Mouse (Mus musculus): Measurements from ENCODE around the gene Strip2. TPM values are rescaled to one million over a fixed set of nuclear protein-coding genes. Genes with fewer than 3 reads are reported as not detected.

Strip2 gene
- 1 to 10 TPM; 2.0 to 2.1 TPM for total RNA-seq (2021)
- long read RNA-seq, experiment 1: 0 reads
- long read RNA-seq, experiment 2, full-length matches to known transcripts: 1 of 1 reads
- long read RNA-seq, experiment 2, partial matches to known transcripts: 0 of 1 reads
- long read RNA-seq, experiment 2, other reads (novel, unspliced or antisense): 0 of 1 reads

DNA sequence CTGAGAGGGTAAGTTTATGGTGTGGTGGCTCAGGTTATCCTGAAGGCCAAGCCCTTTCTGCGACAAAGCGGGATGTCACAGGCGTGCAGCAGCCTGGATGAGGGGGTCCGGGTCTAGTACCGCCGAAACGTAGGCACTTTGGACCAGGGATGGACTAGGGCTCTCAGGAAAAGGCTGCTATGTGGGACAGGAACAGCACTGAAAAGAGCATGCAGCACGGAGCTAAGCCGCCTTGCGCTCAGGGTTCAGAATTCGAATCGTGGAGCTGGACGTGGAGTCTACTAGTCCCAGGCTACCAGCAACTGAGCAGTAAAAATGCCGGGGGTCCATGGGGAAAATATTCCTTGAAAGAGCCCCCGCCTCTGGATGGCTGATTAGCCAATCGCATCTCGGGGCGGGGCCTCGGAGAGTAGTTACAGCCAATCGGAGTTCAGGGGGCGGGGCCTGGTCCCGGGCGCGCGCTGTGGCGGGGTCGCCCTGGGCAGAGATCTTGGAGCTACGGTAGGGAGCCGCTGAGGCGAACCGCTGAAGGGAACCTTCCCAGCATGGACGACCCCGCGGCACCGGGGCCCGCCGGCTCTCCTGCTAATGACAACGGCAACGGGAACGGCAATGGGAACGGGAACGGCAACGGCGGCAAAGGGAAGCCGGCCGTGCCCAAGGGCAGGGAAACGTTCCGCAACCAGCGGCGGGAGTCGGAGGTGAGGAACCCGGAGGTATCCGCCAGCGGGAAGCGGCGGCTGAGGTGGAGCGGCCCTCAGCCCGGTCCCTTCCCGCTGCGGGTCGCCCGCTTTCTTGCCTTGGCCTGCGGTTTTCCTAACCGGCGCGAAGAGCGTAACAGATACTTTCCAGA lies at the start of gene Strip2:
TSS of gene Strip2 (plus strand) at position 483 of the 853 bp plus-strand sequence.
- peak; percentile 94 for DNase-seq (ENCODE audit: low spot score in 2 of 2)

DNA sequence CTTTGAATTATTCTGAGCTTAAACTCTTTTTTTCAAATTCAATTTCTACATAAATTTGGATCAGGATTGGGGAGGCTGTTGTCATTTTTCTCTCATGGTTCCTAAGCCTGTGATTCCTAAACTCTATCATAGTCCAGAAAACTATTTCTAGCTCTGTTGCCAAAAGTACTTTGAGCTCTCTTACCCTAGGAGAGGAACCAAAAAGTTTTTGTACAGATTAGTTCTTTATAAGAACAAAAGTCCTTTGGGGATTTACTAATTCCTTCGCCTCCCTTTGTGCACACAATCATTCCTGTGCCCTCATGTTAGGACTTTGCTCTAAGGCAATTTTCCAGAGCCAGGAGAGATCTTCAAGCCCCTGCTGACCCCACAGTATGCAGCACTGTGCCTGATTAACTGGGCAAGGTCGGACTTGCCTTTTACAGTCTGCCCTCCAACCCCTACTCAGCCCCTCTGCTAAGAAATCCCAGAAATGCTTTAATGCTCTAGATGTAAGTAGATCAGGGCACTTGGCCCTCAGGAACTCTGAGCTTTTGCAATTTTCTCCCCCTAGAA lies 48.4 kb upstream of the Strip2 start:
- DNase-seq (ENCODE audit: low spot score in 2 of 2): no peak

DNA sequence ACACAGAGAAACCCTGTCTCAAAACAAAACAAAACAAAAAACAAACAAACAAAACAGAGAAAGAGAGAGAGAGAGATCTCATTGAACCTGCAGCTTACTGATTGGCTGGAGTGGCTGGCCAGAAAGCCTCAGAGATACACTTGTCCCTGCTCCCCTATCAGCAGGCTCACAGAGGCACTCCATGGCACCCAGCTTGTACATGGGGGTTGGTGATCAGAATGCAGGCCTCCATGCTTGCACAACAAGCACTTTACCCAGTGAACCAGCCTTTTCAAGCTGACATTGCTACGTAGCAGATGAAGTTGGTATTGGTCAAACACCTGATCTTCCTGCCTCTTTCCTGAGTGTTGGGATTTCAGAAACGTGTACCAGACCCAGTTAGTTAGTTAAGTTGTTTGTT lies 43.2 kb upstream of the Strip2 start:
- DNase-seq (ENCODE audit: low spot score in 2 of 2): no peak

DNA sequence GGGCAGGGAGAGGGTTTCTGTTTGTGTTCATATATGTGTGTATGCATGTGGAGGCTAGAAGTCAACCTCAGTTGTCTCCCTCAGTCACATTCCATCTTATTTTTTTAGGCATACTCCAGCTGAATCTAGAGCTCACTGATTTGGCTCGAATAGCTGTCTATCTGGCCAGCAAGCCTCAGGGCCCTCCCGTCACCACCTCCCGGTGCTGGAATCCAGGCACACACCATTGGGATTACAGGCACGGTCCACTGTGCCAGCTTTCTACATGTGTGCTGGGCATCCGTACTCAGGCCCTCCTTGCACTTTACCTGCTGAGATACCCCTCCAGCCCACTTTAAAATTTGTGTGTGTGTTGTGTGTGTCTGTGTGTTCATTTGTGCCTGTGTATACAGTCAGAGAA lies 41.2 kb upstream of the Strip2 start:
- no peak for DNase-seq (ENCODE audit: low spot score in 2 of 2)

DNA sequence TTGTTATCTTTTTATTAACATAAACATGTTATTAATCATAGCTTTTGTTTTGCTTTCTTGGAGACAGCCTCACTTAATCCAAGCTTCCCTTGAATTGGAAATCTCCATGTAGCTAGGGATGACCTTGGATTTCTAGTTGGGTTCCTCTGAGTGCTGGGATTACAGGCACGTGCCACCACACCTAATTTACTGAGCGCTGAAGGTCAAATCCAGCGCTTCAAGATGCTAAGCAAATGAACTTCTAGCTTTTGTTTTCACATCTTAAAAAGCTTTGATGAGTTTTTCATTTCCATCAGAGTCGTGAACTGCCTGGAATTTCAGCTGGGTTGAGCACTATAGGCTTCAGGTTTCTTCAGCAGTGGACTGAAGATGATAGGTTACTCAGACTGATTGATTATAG lies 40.0 kb upstream of the Strip2 start:
- DNase-seq (ENCODE audit: low spot score in 2 of 2): no peak

DNA sequence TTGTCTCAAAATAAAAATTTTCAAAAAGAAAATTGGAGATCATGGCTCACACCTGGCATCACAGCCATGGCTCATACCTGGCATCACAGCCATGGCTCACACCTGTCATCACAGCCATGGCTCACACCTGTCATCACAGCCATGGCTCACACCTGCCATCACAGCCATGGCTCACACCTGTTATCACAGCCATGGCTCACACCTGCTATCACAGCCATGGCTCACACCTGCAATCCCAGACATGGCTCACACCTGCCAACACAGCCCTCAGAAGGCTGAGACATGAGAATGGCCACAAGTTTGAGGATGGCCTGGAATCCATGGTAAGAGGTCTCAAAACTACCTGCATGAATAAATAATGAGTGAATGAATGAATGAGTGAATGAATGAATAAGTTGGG lies 37.2 kb upstream of the Strip2 start:
- no peak for DNase-seq (ENCODE audit: low spot score in 2 of 2)

DNA sequence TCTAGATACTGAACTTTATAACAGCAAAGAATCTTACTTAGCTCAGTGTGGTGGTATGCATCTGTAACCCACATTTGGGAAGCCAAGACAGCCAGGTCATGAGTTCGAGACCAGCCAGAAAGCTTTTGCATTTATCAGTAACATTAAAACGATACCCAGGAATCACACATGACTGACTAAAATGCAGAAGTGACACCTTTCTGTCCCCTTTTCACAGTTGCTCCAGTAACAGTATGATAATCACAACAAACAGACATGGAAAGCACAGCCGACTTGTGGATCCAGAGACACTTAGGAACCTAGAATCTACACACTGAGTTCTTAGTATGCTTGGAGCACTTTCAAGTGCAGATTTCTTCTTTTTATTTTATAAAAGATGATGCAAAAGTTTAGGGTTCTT lies 36.0 kb upstream of the Strip2 start:
- no peak for DNase-seq (ENCODE audit: low spot score in 2 of 2)

DNA sequence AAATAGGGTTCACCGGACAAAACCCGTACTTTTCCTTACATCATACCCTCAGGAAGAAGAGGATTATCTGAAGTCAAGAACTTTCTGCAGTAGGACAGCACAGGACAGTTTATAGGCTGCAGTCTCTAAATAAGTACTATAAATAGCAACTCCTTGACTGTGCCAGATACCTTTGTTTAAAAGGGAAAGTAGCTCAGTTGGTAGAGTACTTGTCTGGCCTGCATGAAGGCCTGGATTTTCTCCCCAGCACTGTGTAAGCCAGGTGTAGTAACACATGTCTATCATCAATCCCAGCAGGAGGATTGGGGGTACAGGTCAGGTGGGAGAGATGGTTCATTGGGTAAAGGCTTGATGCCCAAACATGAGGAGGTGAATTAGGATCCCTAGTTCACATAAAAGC lies 34.9 kb upstream of the Strip2 start:
- no peak for DNase-seq (ENCODE audit: low spot score in 2 of 2)

DNA sequence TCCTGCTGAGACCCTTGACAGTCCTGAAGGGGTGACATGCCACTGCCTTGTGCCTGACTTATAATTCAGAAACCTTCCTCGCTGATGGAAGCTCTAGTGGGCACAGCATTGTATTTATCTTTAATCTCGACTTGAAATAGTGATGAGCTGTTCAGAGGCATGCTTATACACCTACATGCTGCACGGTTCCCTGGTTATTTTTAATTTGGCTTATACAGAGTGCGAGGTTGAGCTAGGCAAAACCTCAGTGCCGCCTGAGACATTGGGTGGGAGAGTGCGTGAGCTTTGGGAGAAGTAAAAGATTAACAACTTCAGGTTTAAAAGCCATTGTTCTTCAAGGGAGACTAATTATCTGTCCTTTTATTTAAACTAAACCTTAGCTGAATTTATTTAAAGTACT lies 33.9 kb upstream of the Strip2 start:
- no peak for DNase-seq (ENCODE audit: low spot score in 2 of 2)

DNA sequence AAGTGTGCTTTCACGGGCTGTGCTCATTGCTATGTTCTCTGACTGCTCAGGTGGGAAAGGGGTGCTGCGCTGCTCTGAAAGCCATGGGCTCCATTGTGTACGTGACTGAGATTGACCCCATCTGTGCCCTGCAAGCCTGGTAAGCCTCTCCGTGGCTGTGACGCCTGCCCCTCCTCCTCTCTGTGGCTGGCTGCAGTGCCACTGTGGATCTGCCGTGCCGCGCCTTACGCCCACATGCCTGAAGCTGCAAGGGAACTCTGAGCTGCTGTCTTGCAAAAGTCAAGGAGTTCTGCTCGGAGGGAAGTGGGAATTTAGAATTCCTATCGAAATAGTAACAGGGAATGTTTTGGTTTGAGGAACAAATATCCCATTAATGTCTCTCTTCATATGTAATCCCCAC lies 25.7 kb upstream of the Strip2 start:
- DNase-seq (ENCODE audit: low spot score in 2 of 2): no peak

DNA sequence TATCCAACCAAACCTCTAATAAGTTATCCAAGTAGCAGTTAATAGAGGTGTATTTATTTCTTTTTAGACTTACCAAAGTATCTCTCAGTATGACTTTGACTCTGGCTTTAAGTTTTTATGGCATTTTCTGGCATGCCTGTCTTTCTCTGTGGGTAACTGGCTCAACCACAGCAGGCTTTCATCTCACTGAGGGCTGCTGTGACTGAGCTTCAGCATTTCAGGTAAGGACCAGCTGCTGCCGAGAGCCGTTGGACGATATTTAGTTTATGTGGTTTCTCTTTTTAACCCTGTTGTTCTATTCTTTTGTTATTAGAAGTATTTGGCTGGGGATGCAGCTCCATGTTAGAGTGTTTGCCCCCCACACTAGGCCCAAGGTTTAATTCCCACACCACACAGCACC lies 19.8 kb upstream of the Strip2 start:
- DNase-seq (ENCODE audit: low spot score in 2 of 2): no peak

DNA sequence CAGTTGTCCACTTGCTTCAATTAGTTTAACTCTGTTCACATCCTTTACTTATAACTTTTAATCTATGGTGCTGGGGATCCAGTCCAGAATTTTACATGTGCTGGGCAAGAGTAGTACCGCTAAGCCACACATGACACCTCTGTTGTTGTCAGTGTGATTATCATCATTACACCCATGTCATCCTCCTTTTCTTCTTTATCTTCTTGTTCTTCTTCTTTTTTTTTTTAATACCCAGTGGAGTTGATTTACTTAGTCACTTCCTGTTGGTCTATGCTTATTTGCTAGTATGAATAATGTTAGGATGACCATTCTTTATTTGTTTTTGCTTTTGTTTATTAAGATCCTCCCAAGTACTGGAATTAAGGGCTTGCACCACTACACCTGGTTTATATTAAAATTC lies 15.4 kb upstream of the Strip2 start:
- no peak for DNase-seq (ENCODE audit: low spot score in 2 of 2)

DNA sequence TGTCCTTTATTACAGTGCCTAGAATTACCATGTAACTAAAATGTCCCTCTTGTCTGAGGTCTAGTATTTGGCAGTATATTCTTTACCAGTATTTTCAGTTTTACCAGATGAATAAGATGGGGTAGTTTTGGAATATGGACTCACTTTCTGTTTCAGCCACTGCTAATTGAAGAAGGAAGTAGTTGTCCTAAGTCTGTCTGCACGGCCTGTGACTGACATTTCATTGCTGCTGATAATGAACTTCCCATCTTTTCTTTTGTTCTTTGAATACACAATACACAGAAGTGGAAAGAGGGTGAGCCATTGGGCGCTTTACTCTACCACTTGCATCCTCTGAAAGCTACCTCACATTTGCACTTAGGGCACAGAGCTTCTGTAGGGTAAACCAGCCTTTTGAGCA lies 14.6 kb upstream of the Strip2 start:
- DNase-seq (ENCODE audit: low spot score in 2 of 2): no peak

DNA sequence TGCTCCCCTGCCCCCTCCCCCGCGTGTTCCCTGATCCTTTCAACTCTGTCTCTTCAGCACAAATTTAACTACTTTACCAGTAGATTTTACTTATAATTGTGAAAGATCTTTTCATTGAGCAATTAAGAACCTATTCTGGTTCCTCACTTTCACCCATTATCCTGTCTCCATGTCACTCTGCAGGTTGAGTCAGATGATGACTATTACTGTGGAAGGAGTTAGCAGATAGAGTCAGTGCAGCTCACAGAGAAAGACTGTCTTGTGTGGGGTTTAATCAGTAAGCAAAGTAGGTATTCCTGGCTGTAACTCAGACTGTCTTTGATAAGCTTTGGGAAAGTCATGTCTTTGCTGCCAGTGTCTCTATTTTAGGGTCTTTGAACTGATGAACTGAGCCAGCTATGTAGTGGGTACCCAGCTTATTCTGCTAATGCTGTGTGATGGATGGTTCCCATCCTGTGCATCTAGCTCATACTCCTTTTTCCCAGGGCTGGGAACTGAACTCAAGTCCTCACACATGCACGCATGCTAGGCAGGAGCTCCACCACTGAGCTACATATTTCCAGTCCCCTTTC lies 13.4 kb upstream of the Strip2 start:
- DNase-seq (ENCODE audit: low spot score in 2 of 2): no peak

DNA sequence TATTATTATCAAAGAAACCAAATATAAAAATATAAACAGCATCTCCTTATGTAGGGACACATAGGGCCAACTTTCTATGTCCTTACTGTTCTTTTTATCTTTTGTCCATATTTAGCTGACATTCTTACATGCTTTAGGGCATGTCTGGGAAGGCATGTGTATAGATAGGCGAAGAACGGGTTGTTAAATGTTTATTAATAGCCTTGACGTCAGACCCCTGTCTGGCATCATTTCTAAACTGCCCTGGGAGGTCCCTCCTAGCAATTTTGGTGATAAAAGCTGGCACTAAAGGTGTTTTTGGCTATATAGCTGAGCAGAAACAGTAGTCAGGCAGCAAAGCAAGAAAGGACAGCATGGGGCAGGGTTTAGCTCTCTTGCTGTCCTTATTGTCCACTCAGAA lies 12.5 kb upstream of the Strip2 start:
- DNase-seq (ENCODE audit: low spot score in 2 of 2): no peak

DNA sequence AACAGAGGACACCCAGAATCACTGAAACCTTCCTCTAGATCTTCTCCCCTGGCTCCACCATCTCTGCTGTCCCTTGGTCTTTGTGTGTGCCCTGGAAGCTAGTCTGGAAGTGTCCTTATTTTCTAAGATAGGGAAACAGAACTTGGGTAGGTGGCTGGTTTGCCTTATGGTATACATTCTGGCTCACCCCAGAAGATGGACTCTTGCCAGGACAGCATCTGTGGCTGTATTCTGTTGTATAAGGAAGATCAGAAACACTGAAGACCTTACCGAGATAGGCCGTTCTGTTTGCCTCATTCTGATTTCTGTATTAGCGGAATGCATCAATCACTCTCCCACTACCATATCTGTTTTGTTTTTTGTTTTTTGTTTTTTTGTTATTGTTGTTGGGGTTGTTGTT lies 6.2 kb upstream of the Strip2 start:
- DNase-seq (ENCODE audit: low spot score in 2 of 2): no peak

DNA sequence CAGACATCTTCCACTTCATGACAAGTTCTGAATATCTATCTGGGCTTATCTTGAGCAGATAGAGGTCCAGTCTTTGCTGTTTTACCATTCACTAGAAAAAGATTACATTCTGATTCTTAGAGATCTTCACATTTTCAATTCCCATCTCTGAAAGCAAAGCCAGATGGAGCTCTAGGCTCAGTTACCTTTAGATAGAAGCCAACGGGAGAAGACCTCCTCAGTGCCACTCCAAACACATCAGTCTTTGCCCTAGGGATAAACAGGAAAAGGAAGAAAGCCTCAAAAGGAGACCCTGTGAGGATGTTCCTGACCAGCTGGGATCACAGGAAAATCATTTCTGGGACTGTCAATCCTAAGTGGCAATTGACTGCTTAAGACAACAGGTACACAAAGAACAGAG lies 3.1 kb upstream of the Strip2 start:
- no peak for DNase-seq (ENCODE audit: low spot score in 2 of 2)

DNA sequence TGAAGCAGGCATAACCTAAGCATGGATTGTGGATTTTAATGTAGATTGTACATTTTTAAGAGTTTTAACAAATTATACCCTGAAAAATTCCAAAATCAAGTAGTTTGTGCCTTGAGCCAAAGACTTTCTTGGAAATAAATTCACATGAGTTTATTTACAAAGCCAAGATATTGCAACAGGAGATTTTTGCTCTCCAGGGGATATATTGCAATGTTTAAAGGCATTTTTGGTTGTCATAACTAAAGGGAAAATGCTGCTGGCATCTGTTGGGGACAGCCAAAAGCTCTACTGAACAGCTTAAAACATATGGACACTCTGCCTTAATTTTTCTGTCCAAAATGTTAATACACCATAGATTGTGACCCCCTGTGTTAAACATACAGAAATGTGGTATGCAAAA lies 2.7 kb upstream of the Strip2 start:
- no peak for DNase-seq (ENCODE audit: low spot score in 2 of 2)

DNA sequence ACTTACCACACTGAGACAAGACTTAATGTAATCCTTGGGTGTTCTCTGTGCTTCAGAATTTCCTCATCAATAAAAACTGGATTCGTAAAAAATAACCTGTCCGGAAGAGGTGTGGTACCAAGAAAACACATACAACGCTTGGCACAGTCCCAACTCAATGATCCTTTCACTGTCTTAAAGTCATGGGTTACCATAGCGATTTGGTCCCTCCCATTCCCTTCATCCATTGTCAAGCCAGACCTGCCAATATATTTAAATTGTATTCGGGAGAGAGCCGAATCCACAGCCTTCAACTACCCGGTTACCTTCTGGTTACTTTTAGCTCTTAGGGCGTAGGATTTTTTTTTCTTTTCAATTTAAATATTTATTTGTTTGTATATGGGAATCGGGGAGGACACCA lies 976 bp upstream of the Strip2 start:
- DNase-seq (ENCODE audit: low spot score in 2 of 2): no peak

DNA sequence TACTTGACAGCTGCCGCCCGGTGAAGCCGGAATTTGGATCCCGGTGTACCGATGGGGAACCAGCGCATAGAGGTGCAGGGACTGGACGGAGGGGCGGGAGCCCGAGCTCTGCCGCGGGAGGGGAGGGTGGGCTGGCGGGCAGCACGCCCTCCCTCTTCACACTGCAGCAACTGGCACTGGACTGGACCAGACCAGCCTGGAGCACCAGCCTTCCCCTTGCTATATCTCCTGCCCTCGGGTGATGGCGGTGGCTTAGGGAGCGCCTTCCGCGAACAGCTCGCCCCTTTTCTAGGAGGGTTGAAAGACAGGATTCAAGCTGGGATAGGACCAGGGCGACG lies 540 bp downstream of the Strip2 start:
- DNase-seq (ENCODE audit: low spot score in 2 of 2): peak in 1 of 2 experiments; percentile 32

DNA sequence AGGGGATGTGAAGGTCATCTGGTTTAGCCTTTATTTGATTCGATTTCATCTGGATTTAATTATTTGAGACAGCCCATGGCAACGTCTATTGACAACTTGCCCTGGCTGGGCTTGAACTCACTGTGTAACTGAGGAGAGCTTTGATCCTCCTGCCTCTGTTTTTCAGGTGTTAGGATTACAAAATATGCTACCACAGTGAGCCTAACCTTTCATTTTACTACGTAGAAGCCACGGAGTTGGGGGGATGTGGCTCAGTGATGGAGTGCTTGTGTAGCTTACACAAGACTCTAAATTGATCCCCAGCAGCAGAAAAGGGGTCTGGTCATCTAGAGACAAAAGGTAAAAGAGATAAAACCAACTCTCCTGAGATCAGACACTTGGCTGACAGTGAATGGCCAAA lies 1.1 kb downstream of the Strip2 start:
- DNase-seq (ENCODE audit: low spot score in 2 of 2): no peak

DNA sequence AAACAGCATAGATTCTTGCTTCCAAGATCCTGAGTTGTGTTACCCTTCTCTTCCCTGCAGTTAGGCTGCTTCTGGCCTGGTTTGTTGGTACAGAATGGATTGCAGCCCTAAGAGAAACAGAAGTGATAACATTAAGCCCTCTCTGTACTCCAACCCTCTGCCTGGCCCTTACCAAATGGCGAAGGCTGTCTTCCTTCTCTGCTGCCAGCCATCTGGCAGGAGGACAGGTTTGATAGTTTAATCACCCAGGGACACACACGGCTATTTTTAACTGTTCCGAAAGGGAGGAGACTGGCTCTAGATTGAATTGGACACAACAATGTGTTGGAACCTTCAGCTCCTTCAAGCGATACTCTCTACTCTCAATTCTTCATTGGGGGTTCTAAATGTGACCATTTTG lies 6.7 kb downstream of the Strip2 start:
- peak in 1 of 2 experiments; percentile 12 for DNase-seq (ENCODE audit: low spot score in 2 of 2)
